Comparison of ENCODE assay signal across 8 mouse cellular contexts in the genomic region with DNA sequence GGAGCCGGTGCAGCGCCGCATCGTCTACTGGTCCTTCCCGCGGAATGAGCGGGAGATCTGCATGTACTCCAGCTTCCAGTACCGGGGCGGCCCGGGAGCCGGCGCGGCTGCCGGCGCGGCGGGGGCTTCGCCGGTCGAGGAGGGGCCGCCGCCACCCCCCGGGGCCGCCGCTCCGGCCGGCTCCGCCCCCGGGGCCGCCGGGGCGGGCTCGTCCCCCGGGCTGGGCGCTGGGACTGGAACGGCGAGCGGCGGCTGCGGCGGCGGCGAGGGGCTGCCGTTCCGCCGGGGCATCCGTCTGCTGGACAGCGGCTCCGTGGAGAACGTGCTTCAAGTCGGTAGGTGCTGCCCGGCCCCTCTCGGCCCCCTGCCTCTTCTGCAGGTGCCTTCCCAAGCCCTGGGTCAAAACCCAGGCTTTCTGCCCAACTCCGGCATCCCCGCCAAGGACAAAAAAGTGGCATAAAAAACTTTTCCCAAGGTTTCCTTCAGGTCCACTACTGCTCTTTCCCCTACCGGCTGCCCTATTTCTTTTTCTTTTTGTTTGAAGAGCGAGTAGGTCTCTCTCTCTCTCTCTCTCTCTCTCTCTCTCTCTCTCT. TPM values are rescaled to one million over a fixed set of nuclear protein-coding genes. Genes with fewer than 3 reads are reported as not detected.
DNase-seq lines count a peak whose midpoint lies in the region; ATAC-seq lines count a peak whose summit lies in the region.

No protein-coding gene starts in this region.

- H3K4me2 ChIP-seq in kidney, embryonic 15.5 days: peak overlapping the region; percentile 95
- peak overlapping the region; percentile 86 for H3K4me2 ChIP-seq in liver, embryonic 15.5 days

- H3K27me3 ChIP-seq in heart, embryonic 10.5 days (ENCODE audit: insufficient read depth, poor library complexity, severe bottlenecking): peaks cover 5% of the 10 kb centered on the region; the same call in 1 of the 2 replicates
- H3K27me3 ChIP-seq in kidney, embryonic 15.5 days: peaks cover 25% of the 10 kb centered on the region
- H3K27me3 ChIP-seq in liver, embryonic 15.5 days: peaks cover 74% of the 10 kb centered on the region

- peak overlapping the region; percentile 92 for H3K4me3 ChIP-seq in heart, embryonic 10.5 days
- H3K4me3 ChIP-seq in kidney, embryonic 15.5 days (replicated peaks): peak overlapping the region; percentile 86
- H3K4me3 ChIP-seq in liver, embryonic 15.5 days (replicated peaks): peak overlapping the region; percentile 64

- H3K4me1 ChIP-seq in heart, embryonic 10.5 days: peaks cover 6% of the 10 kb centered on the region; the same call in 1 of the 2 replicates
- peaks cover 17% of the 10 kb centered on the region for H3K4me1 ChIP-seq in kidney, embryonic 15.5 days
- H3K4me1 ChIP-seq in liver, embryonic 15.5 days (replicated peaks): peaks cover 14% of the 10 kb centered on the region

- ATAC-seq in kidney, embryonic 15.5 days (replicated peaks; ENCODE audit: low FRiP score): peak; percentile 41
- ATAC-seq in liver, embryonic 15.5 days (ENCODE audit: insufficient read depth): no peak

- no peaks in the 10 kb centered on the region for H3K9me3 ChIP-seq in heart, embryonic 10.5 days
- H3K9me3 ChIP-seq in kidney, embryonic 15.5 days (replicated peaks): no peaks in the 10 kb centered on the region
- no peaks in the 10 kb centered on the region for H3K9me3 ChIP-seq in liver, embryonic 15.5 days (replicated peaks)

- peak overlapping the region; percentile 80 for H3K9ac ChIP-seq in kidney, embryonic 15.5 days
- H3K9ac ChIP-seq in liver, embryonic 15.5 days: peak overlapping the region; percentile 47; the same call in 1 of the 2 replicates

- H3K27ac ChIP-seq in heart, embryonic 10.5 days: peak overlapping the region; percentile 94
- H3K27ac ChIP-seq in kidney, embryonic 15.5 days: peak overlapping the region; percentile 93
- H3K27ac ChIP-seq in liver, embryonic 15.5 days (replicated peaks): no peak overlapping the region

- DNase-seq in A20 (ENCODE audit: low read depth, low spot score) (peak; percentile 74), ES-CJ7 (ENCODE audit: low read depth, low spot score) (peak; percentile 10)
- DNase-seq in cerebellum, postnatal 14 days: peak; percentile 53 to 59
- no peak for DNase-seq in heart, embryonic 10.5 days (ENCODE audit: low spot score)
- DNase-seq in ovary, postnatal 10 days (ENCODE audit: low spot score): peak; percentile 4
- DNase-seq in spleen, postnatal 14 days (ENCODE audit: low spot score in 2 of 2): no peak

- no peaks in the 10 kb centered on the region for H3K36me3 ChIP-seq in heart, embryonic 10.5 days
- no peaks in the 10 kb centered on the region for H3K36me3 ChIP-seq in kidney, embryonic 15.5 days
- no peaks in the 10 kb centered on the region for H3K36me3 ChIP-seq in liver, embryonic 15.5 days (replicated peaks)

- 3% methylated on average over 57 of the region's 57 CpGs for WGBS in heart, embryonic 10.5 days
- WGBS in kidney, embryonic 15.5 days: under 1% methylated on average over 55 of the region's 57 CpGs
- WGBS in liver, embryonic 15.5 days (ENCODE audit: insufficient replicate concordance): under 1% methylated on average over 49 of the region's 57 CpGs

RNA-seq across cellular contexts. Expression of gene Zswim5, which starts 0.6 kb away (rescaled TPM):
- polyA plus RNA-seq in heart, embryonic 10.5 days (2016; fragmentation: Nextera tagmentation; extraction: Ambion mirVana): 0.57 and 1.1 TPM in 2 replicates
- 1.7 TPM in 2 replicates for polyA plus RNA-seq in kidney, embryonic 15.5 days (2015; fragmentation: Nextera tagmentation; extraction: Ambion mirVana)
- polyA plus RNA-seq in liver, embryonic 15.5 days (2015; fragmentation: Nextera tagmentation; extraction: Ambion mirVana): 0.02 and 0.05 TPM in 2 replicates

RNA-seq across cellular contexts. Expression of gene Hpdl, which starts 56.3 kb away (rescaled TPM):
- polyA plus RNA-seq in heart, embryonic 10.5 days (2016; fragmentation: Nextera tagmentation; extraction: Ambion mirVana): 0.73 and 1.3 TPM in 2 replicates
- 1.1 and 1.6 TPM in 2 replicates for polyA plus RNA-seq in kidney, embryonic 15.5 days (2015; fragmentation: Nextera tagmentation; extraction: Ambion mirVana)
- 0.18 and 0.30 TPM in 2 replicates for polyA plus RNA-seq in liver, embryonic 15.5 days (2015; fragmentation: Nextera tagmentation; extraction: Ambion mirVana)

Comparison
In these comparisons a context has a peak if more than half of its experiments do, and no peak if none do; other contexts are left out.
1. DNase-seq: peak in A20 (single experiment), ES-CJ7 (single experiment), cerebellum, postnatal 14 days (2 of 2) and ovary, postnatal 10 days (single experiment); none in heart, embryonic 10.5 days (single experiment) and spleen, postnatal 14 days (0 of 2).
2. Peak in every context shown above with its lines, with median percentiles within 50 percentile points of each other: H3K4me3 ChIP-seq.